In the genomic region with DNA sequence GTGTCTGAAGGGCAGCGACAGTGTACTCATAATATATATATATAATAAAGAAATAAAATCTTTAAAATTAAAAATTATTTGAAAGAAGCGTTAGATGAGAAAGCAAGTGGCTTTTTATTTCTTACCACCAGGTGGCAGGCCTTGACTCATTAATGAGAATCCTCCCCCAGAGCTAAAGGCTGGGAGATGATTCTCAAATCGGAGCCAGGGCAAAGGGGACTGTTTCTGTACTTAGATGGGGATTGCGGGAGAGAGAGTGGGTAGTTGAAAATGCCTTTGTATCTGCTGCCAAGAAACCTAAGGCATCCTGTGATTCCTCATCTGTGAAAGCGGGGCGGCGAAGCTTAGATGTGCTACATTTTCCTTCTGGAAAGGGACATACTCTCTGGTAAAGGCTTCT, we compare ENCODE assay signal across 8 mouse cellular contexts. TPM values are rescaled to one million over a fixed set of nuclear protein-coding genes. Genes with fewer than 3 reads are reported as not detected.
A peak's percentile ranks its signal among the peaks of the same experiment; 100 is the strongest.
DNase-seq lines count a peak whose midpoint lies in the region; ATAC-seq lines count a peak whose summit lies in the region.

No protein-coding gene starts in this region.

- no peak for DNase-seq in frontal cortex, postnatal 25 days (ENCODE audit: low spot score in 2 of 2)
- DNase-seq in urinary bladder, postnatal 25 days (ENCODE audit: low spot score) = peak; percentile 49
- no peak for DNase-seq in urinary bladder, adult 2 months (ENCODE audit: low spot score)
- DNase-seq in embryo, embryonic 10 days (ENCODE audit: low spot score) = peak; percentile 75
- DNase-seq in kidney, adult 9 months = peak; percentile 67
- peak; percentile 80 for DNase-seq in lung, postnatal 36 days
- DNase-seq in skeletal muscle tissue, adult 2 months (ENCODE audit: low read depth, low spot score) = peak; percentile 27

- ATAC-seq in frontal cortex, adult (ENCODE audit: low TSS enrichment) = peak; percentile 48

RNA-seq across cellular contexts. Expression of a gene that starts 26.4 kb away (rescaled TPM):
- 24.7 and 26.8 TPM in 2 replicates for polyA plus RNA-seq in urinary bladder, adult 2 months (2012; rRNA removed)

RNA-seq across cellular contexts. Expression of a gene that starts 29.7 kb away (rescaled TPM):
- 0.07 and 0.12 TPM in 2 replicates for polyA plus RNA-seq in urinary bladder, adult 2 months (2012; rRNA removed)

Comparison
In these comparisons a context has a peak if more than half of its experiments do, and no peak if none do; other contexts are left out.
1. DNase-seq: peak in urinary bladder, postnatal 25 days (single experiment), embryo, embryonic 10 days (single experiment), kidney, adult 9 months (single experiment), lung, postnatal 36 days (single experiment) and skeletal muscle tissue, adult 2 months (single experiment); none in frontal cortex, postnatal 25 days (0 of 2) and urinary bladder, adult 2 months (single experiment).